Mouse (Mus musculus) neural tube, embryonic 13.5 days (tissue): ENCODE results near the gene Ttll11. TPM values are rescaled to one million over a fixed set of nuclear protein-coding genes. Genes with fewer than 3 reads are reported as not detected.

Source experiments
- ATAC-seq: fragments of 200-750 bp; cut with Nextera tagmentation; 2 replicates; pipeline ENCODE4 v1.8.0; 2017; ENCODE audit warnings: low read depth, mild to moderate bottlenecking, moderate TSS enrichment, moderate library complexity
- H3K27ac ChIP-seq: fragments of 300-500 bp; sonication (generic); replicated peaks from 2 replicates; pipeline ENCODE4 v1.5.1; 2015; ENCODE audit warnings: moderate library complexity, mild to moderate bottlenecking, inconsistent platforms
- H3K27me3 ChIP-seq: fragments of 300-500 bp; sonication (generic); 2 replicates; pipeline ENCODE4 v1.6.1; 2015; ENCODE audit warnings: mild to moderate bottlenecking, inconsistent platforms
- H3K36me3 ChIP-seq: fragments of 300-500 bp; sonication (generic); 2 replicates; pipeline ENCODE4 v1.6.1; 2015; ENCODE audit warnings: mild to moderate bottlenecking, inconsistent platforms
- H3K4me1 ChIP-seq: fragments of 300-500 bp; sonication (generic); replicated peaks from 2 replicates; pipeline ENCODE4 v1.6.1; 2015; ENCODE audit warnings: inconsistent platforms
- H3K4me2 ChIP-seq: fragments of 300-500 bp; sonication (generic); 2 replicates; pipeline ENCODE4 v1.6.1; 2015; ENCODE audit warnings: inconsistent platforms, mild to moderate bottlenecking, moderate library complexity
- H3K4me3 ChIP-seq: fragments of 300-500 bp; sonication (generic); 2 replicates; pipeline ENCODE4 v1.5.1; 2015; ENCODE audit warnings: mild to moderate bottlenecking, inconsistent platforms
- H3K9ac ChIP-seq: fragments of 300-500 bp; sonication (generic); 2 replicates; pipeline ENCODE4 v1.6.1; 2015; ENCODE audit warnings: moderate library complexity, mild to moderate bottlenecking, inconsistent platforms
- H3K9me3 ChIP-seq: fragments of 300-500 bp; sonication (generic); 2 replicates; pipeline ENCODE4 v1.6.1; 2016; ENCODE audit warnings: inconsistent platforms
- WGBS: fragments of 180-500 bp; shearing (Covaris S2); methylation state at CpG from one replicate; pipeline ENCODE4 v1.1.7; 2015; 5-methylcytosine and 5-hydroxymethylcytosine counted together
- polyA plus RNA-seq: library from polyadenylated mRNA; unstranded; fragments of >200 nt; fragmentation: Nextera tagmentation; extraction: Ambion mirVana; gene quantifications from 2 replicates; pipeline ENCODE4 v1.2.1, GENCODE M21; 2015

Gene Ttll11
- polyA plus RNA-seq, 1 experiment from 2014 or later = 5.1 TPM

DNA sequence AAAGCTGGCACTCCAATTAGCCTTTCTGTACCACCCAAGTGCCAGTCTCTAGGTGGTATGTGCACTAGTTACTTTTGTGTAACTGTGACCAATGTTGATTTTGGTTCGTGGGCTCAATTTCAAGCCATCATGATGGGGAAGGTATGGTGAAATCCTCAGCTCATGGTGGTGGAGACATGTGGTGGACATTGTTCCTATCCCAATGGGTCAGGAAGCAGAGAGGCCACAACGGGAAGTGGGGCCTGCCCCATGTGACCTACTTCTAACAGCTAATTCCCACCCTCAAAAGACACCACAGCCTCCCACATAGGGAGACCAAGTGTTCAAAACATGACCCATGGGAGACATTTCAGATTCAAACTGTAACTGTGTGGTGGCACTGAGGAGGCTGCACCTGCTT lies 17.0 kb upstream of the Ttll11 start:
- WGBS = 71% methylated on average over 2 of the region's 2 CpGs
- H3K36me3 ChIP-seq = no peaks in the 10 kb centered on the region
- ATAC-seq = no peak
- H3K4me2 ChIP-seq = no peak overlapping the region
- H3K27me3 ChIP-seq = no peaks in the 10 kb centered on the region
- no peak overlapping the region for H3K4me3 ChIP-seq
- no peaks in the 10 kb centered on the region for H3K9me3 ChIP-seq
- no peaks in the 10 kb centered on the region for H3K4me1 ChIP-seq
- H3K9ac ChIP-seq = no peak overlapping the region
- no peak overlapping the region for H3K27ac ChIP-seq

DNA sequence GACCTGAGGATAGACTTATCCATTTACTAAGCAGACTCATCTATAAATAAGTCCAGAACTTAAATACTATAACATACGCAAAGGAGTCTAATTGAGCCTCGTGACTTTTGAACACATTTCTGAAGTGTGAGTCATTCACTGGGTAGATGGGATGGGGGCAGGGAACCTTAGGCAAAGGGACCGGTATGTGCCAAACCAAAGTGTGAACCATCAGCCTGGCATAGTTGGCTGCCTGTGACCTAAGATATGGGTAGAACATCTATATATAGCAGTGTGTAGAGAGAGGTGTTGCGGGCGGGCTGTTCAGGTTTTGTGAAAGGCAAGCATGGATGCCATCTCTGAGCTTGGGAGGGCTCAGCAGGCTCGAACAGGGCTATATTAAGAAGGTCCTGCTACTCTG lies 14.6 kb upstream of the Ttll11 start:
- no peak overlapping the region for H3K27ac ChIP-seq
- H3K4me3 ChIP-seq = no peak overlapping the region
- ATAC-seq = no peak
- H3K27me3 ChIP-seq = no peaks in the 10 kb centered on the region; the same call in 1 of the 2 replicates
- no peaks in the 10 kb centered on the region for H3K4me1 ChIP-seq
- no peak overlapping the region for H3K9ac ChIP-seq
- H3K4me2 ChIP-seq = no peak overlapping the region
- H3K36me3 ChIP-seq = no peaks in the 10 kb centered on the region
- 90% methylated on average over 6 of the region's 6 CpGs for WGBS
- no peaks in the 10 kb centered on the region for H3K9me3 ChIP-seq

DNA sequence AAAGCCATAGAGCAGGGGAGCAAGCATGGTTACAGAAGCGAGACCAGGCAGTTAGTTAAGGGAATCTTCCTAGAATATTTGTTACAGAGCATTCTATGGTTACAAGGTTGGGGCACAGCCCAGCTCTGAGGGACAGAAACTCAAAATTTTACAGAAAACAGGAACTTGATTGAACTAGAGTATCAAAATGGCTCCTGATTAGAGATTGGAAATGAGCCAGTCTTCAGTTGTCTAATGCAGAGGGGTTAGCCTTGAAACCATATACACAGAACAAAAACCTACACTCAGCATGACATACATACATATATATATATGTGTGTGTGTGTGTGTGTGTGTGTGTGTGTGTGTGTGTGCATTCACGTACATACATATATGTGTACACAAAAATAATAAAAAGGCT lies 13.8 kb upstream of the Ttll11 start:
- no peaks in the 10 kb centered on the region for H3K36me3 ChIP-seq
- no peaks in the 10 kb centered on the region; the same call in 1 of the 2 replicates for H3K27me3 ChIP-seq
- no peak overlapping the region for H3K9ac ChIP-seq
- WGBS = 78% methylated on average over 2 of the region's 2 CpGs
- no peak overlapping the region for H3K4me3 ChIP-seq
- H3K4me1 ChIP-seq = no peaks in the 10 kb centered on the region
- ATAC-seq = no peak
- H3K27ac ChIP-seq = no peak overlapping the region
- H3K4me2 ChIP-seq = no peak overlapping the region
- no peaks in the 10 kb centered on the region for H3K9me3 ChIP-seq

DNA sequence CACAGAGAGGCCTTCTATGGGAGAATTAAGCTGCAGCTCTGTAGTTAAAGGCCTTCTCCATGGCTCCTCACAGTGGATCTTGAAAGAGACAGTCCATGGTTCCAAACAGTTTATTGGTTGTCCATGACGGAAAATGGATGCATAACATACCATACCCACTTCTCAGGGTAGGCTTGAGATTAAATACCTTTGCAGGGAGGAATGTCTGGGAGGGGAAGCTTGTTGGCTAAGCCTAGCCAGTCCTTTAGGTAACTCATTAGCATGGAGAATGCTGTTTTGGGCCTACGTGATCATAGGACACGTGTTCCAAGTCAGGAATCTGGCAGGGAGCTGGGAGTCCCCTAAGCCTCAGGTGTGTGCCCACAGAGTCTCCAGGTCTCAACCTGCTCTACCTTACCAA lies 12.5 kb upstream of the Ttll11 start:
- WGBS = 90% methylated on average over 3 of the region's 3 CpGs
- no peak overlapping the region for H3K4me2 ChIP-seq

DNA sequence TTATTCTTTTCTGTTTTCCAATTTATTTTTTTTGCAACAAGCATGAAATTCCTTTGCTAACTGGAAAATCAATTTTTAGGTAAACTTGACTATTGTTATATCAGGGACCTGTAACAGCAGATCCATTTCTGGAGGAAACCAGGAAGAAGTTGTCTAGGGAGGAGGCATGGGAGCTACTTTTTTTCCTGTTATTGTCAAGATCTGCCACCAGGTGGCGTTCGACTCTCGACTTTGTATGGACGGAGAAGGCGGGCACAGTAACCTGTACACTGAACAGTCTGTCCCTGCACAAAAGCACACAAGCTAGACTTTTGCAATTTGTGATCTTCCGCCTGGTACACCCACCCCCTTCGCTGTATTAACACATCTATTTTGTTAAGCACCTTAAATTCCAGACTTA lies 4.2 kb upstream of the Ttll11 start:
- no peak overlapping the region for H3K27ac ChIP-seq
- WGBS = 4% methylated on average over 7 of the region's 7 CpGs
- H3K4me1 ChIP-seq = peaks cover 8% of the 10 kb centered on the region
- H3K27me3 ChIP-seq = peaks cover 18% of the 10 kb centered on the region; the same call in 1 of the 2 replicates
- H3K36me3 ChIP-seq = no peaks in the 10 kb centered on the region
- no peak overlapping the region for H3K4me3 ChIP-seq
- H3K9me3 ChIP-seq = no peaks in the 10 kb centered on the region
- ATAC-seq = no peak
- no peak overlapping the region for H3K9ac ChIP-seq
- no peak overlapping the region for H3K4me2 ChIP-seq

More for the DNA sequence above, 12.5 kb upstream of the Ttll11 start:
- H3K4me3 ChIP-seq = no peak overlapping the region
- ATAC-seq = no peak
- H3K4me1 ChIP-seq = no peaks in the 10 kb centered on the region
- H3K36me3 ChIP-seq = no peaks in the 10 kb centered on the region
- H3K27ac ChIP-seq = no peak overlapping the region
- no peak overlapping the region for H3K9ac ChIP-seq
- H3K27me3 ChIP-seq = peaks cover 4% of the 10 kb centered on the region; the same call in 1 of the 2 replicates
- no peaks in the 10 kb centered on the region for H3K9me3 ChIP-seq

DNA sequence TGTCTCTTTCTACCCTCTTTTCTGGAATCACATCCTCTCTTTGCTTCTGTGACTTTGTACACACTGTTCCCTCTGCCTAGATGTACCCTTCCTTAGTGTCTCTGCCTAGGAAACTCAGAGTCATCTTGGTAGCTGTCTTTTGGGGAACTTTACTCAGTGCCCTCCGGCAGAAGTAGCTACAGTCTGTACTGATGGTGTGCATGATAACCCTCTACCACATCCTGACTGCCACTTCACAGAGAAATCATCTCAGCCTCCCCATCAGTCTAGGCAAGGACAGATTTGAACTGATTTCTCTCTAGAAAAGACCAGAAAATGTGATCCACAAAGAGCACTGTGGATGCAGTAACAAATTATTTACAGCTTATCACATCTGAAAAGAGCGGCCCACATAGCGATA lies 2.2 kb upstream of the Ttll11 start:
- H3K9me3 ChIP-seq = no peaks in the 10 kb centered on the region
- H3K27ac ChIP-seq = no peak overlapping the region
- no peak overlapping the region for H3K4me2 ChIP-seq
- no peak for ATAC-seq
- H3K27me3 ChIP-seq = peaks cover 10% of the 10 kb centered on the region; the same call in 1 of the 2 replicates
- H3K9ac ChIP-seq = no peak overlapping the region
- H3K4me3 ChIP-seq = no peak overlapping the region
- H3K36me3 ChIP-seq = no peaks in the 10 kb centered on the region
- H3K4me1 ChIP-seq = peaks cover 28% of the 10 kb centered on the region
- WGBS = 79% methylated on average over 3 of the region's 3 CpGs

DNA sequence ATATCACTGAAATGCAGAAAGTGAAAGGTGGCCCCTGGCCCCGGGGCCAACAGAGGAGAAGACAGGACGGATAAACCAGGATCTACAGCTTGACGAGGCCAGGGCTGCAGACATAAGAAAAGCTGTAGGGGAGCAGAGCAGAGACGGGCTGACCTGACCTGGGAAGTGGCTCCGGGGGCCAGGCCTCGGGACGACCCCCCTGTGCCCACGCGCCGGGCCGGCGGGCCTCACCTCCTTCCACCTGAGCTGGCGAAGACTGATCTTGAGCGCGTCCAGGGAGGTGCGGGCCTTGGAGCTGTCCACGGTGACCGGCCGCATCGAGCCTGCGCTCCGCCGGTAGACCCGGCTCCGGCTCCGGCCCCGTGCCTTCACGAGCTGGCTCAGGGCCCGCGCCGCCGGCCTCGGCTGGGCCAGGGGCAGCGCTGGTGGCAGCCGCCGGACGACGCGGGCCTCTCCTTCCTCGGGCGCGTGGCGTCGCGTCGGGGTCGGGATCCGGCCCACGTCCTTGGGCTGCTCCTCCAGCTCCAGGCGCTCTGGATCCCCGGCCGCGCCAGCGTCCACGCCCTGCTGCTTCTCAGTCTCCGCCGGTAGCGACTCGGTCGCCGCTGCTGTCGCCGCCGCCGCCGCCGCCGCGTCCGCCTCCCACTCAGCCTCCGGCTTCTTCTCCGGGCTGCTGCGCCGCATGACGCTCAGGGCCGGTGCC lies 621 bp downstream of the Ttll11 start:
- H3K27ac ChIP-seq = peak overlapping the region; percentile 91
- peak overlapping the region; percentile 89 for H3K4me3 ChIP-seq
- no peaks in the 10 kb centered on the region for H3K27me3 ChIP-seq
- peak; percentile 65 for ATAC-seq
- H3K4me1 ChIP-seq = peaks cover 31% of the 10 kb centered on the region
- peak overlapping the region; percentile 98 for H3K4me2 ChIP-seq
- no peaks in the 10 kb centered on the region for H3K9me3 ChIP-seq
- no peaks in the 10 kb centered on the region for H3K36me3 ChIP-seq
- WGBS = under 1% methylated on average over 70 of the region's 76 CpGs
- peak overlapping the region; percentile 93 for H3K9ac ChIP-seq

DNA sequence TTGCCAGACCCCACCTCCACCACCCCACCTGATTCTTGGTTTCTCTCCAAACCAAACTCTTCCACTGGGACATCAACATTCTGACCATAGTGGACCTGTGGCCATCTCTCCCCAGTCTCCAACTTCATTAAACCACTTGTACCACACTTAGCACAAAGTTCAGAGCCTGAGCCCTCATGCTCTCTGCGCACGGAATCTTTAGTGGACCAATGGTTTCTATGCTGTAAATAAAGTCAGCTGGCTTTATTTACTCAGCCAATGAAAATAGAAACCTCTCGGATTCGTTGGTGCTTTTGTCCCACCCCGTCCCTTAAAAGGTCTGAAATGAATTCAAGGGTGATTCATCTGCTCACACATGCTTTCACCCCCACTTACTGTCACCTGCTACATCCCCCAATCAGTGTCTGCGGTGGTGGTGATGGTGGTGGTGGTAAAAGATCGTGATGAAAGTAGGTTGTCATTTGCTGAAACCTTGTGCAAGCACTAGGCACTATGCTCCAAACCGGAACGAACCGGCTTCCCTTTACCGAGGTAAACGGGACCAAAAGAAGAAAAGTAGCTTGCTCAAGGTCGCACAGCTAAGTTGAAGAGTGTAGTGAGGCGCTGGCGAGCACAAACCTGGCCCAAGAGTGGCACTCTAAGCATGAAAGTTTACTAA lies 1.3 kb downstream of the Ttll11 start:
- Histone ChIP-seq H3K4me3 (peak overlapping the region; percentile 89), H3K27ac (no peak overlapping the region; the same call in 1 of the 2 replicates)

DNA sequence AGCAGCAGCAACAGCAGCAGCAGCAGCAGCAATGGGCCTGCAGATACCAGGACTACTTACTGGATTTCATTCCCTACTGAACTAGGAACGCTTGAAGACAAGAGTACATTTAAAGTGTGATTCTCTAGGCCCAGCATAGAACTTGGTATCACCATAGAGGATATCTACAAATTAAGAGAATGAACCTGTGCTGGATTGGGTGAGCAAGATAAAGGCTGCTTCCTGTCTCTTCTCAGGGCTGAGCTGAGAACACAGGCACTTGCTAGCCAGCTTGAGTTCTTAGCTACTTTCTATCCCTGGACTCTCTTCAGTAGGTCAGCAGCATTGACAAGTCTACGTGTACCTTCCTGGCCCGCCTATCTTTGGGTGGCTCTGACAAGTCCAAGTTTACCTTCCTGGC lies 2.0 kb downstream of the Ttll11 start:
- H3K27ac ChIP-seq = no peak overlapping the region
- no peak overlapping the region for H3K9ac ChIP-seq
- 96% methylated on average over 3 of the region's 3 CpGs for WGBS
- no peaks in the 10 kb centered on the region for H3K36me3 ChIP-seq
- peaks cover 31% of the 10 kb centered on the region for H3K4me1 ChIP-seq
- H3K9me3 ChIP-seq = no peaks in the 10 kb centered on the region
- peak overlapping the region; percentile 98 for H3K4me2 ChIP-seq
- ATAC-seq = no peak
- H3K4me3 ChIP-seq = peak overlapping the region; percentile 89; the same call in 1 of the 2 replicates
- no peaks in the 10 kb centered on the region for H3K27me3 ChIP-seq

More for the DNA sequence above, 1.3 kb downstream of the Ttll11 start:
- Histone ChIP-seq H3K9ac (peak overlapping the region; percentile 93), H3K4me2 (peak overlapping the region; percentile 98), H3K36me3 (no peaks in the 10 kb centered on the region), H3K9me3 (no peaks in the 10 kb centered on the region), H3K4me1 (peaks cover 31% of the 10 kb centered on the region), H3K27me3 (no peaks in the 10 kb centered on the region)
- 20% methylated on average over 15 of the region's 15 CpGs for WGBS
- ATAC-seq = peak; percentile 8; the same call in 1 of the 2 replicates

DNA sequence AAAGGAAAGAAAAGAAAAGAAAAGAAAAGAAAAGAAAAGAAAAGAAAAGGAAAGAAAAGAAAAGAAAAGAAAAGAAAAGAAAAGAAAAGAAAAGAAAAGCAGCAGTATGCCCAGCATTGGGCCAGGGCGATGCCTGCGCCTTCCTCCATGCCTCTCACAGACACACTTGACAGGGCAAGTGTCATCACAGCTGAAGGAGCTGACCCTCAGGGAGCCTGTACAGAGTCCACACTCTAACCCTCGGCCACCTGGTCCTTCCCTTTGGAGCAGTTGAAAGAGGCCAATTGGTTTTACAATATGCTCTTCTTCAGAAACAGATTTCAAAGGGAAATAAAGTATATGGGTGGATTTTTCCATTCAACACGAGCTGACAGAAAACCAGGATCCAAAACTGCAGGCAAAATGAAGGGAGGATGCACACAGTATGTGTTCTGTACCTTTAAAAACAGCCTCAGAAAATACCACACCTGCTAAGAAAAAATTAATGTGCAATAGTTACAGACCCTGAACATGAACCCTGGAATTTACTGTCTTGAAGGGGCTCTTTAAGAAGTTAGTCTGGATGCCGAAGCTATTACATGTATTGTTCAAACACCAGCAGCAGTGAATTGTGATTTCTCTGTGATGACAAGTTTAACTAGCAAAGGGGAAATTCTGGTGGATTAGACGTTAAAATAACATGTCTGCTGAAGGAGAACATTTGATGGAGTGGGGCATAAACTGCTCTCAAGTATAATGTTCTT lies 7.3 kb downstream of the Ttll11 start:
- H3K27ac ChIP-seq = no peak overlapping the region
- no peak overlapping the region for H3K4me3 ChIP-seq
- no peaks in the 10 kb centered on the region for H3K36me3 ChIP-seq
- WGBS = 56% methylated on average over 6 of the region's 6 CpGs
- H3K4me2 ChIP-seq = no peak overlapping the region
- no peaks in the 10 kb centered on the region for H3K27me3 ChIP-seq
- H3K9me3 ChIP-seq = no peaks in the 10 kb centered on the region
- peaks cover 22% of the 10 kb centered on the region for H3K4me1 ChIP-seq
- H3K9ac ChIP-seq = no peak overlapping the region
- no peak for ATAC-seq

DNA sequence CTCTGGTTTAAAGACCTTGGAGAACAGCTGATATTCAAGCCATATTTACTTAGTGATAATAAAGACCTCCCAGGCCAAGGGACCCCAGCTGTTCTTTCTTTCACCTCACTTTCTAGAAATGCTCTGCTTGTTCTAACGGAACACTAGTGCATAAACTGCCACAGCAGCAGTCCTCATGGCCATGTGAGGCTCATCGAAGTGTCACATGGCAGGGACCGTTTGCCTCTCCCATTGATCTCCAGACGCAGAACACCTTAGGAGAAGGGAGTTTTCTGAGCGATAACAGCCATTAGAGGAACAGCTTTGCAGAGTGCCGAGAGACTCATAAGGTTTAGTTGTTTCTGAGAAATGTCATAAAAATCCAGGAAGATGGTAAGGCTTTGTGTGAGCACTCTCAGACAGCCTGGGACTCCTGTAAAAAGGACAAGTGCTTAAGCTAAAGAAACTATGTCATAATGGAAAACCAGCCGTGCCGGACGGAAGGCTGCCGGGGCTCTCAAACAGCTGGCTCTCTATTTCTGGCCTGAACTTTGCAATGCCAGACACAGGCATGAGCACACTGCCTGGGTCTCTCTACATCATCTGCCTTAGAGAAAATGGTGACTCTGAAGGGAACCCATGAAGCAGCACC lies 13.7 kb downstream of the Ttll11 start:
- Histone ChIP-seq H3K9ac (no peak overlapping the region), H3K4me1 (peaks cover 50% of the 10 kb centered on the region), H3K9me3 (no peaks in the 10 kb centered on the region), H3K36me3 (no peaks in the 10 kb centered on the region), H3K4me3 (no peak overlapping the region), H3K4me2 (no peak overlapping the region), H3K27ac (no peak overlapping the region; the same call in 1 of the 2 replicates), H3K27me3 (no peaks in the 10 kb centered on the region)
- no peak for ATAC-seq
- WGBS = 64% methylated on average over 10 of the region's 10 CpGs

DNA sequence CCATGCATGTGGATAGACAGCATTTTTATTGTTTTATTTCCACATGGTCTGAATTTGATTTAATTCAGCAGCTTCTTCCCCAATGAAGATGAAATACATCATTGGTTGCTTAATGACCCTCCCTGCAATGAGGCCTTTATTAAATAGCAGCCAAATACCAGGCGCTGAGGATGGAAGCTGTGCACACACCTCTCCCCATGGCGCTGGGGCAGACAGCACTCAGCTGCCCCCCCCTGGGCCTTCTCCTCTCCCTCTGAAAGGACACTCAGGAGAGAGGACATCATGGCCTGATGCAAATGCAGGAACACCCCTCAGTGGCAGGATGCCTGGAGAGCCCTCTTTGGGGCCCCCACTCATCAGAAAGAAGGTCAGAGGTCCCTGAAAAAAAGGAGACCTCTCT lies 16.4 kb downstream of the Ttll11 start:
- Histone ChIP-seq H3K4me1 (peaks cover 38% of the 10 kb centered on the region), H3K9ac (no peak overlapping the region), H3K36me3 (no peaks in the 10 kb centered on the region), H3K27ac (peak overlapping the region; percentile 68), H3K9me3 (no peaks in the 10 kb centered on the region), H3K4me2 (no peak overlapping the region), H3K27me3 (no peaks in the 10 kb centered on the region), H3K4me3 (no peak overlapping the region)
- ATAC-seq = peak; percentile 33
- WGBS = 38% methylated on average over 2 of the region's 2 CpGs
